Mouse (Mus musculus) cortical plate, adult 2 months (tissue): ENCODE measurements around the gene Akr1c13.
"Not testable (repeated sequence)": the region's sequence is repeated elsewhere in the genome, so short reads cannot be mapped to it uniquely, and the experiment has no call there.

ENCODE experiments used
- CTCF ChIP-seq: fragments of 200-500 bp; IDR thresholded peaks from 2 replicates; pipeline ENCODE4 v1.5.1; 2011; ENCODE audit warnings: mild to moderate bottlenecking, control low read depth, low read length; ENCODE audit not compliant: insufficient read depth; ENCODE audit errors: extremely low read depth
- POLR2A ChIP-seq: fragments of 200-500 bp; IDR thresholded peaks from 2 replicates; pipeline ENCODE4 v1.6.1; 2011; ENCODE audit warnings: mild to moderate bottlenecking, low read length, control low read depth; ENCODE audit not compliant: insufficient read depth; ENCODE audit errors: extremely low read depth

GRCm38 (mm10) chr13:4215496-4215895 lies 24.5 kb downstream of the Akr1c13 start:
- not testable (repeated sequence) for TF ChIP-seq POLR2A, CTCF
